Mouse (Mus musculus) forebrain, embryonic 14.5 days (tissue): ENCODE results near the gene Olfr1101. TPM values are rescaled to one million over a fixed set of nuclear protein-coding genes. Genes with fewer than 3 reads are reported as not detected.

ENCODE experiments used
- ATAC-seq: fragments of 200-750 bp; cut with Nextera tagmentation; 2 replicates; pipeline ENCODE4 v1.8.0; 2017; ENCODE audit warnings: mild to moderate bottlenecking, moderate library complexity
- DNase-seq: peaks from one replicate; pipeline ENCODE4 v3.0.0-alpha.2; 2015; ENCODE audit warnings: low spot score
- H3K27ac ChIP-seq: fragments of 300-500 bp; sonication (generic); 2 replicates; pipeline ENCODE4 v1.5.1; 2014; ENCODE audit warnings: low read depth, mild to moderate bottlenecking, control low read depth, low read length, moderate library complexity
- H3K27me3 ChIP-seq: fragments of 300-500 bp; sonication (generic); replicated peaks from 2 replicates; pipeline ENCODE4 v1.6.1; 2014; ENCODE audit warnings: low read length, control low read depth, mixed read lengths; ENCODE audit not compliant: control insufficient read depth, insufficient read depth
- H3K36me3 ChIP-seq: fragments of 300-500 bp; sonication (generic); 2 replicates; pipeline ENCODE4 v1.6.1; 2014; ENCODE audit warnings: low read length, control low read depth; ENCODE audit not compliant: control insufficient read depth, insufficient read depth
- H3K4me1 ChIP-seq: fragments of 300-500 bp; sonication (generic); 2 replicates; pipeline ENCODE4 v1.6.1; 2014; ENCODE audit warnings: antibody characterized with exemption, low read length, control low read depth; ENCODE audit not compliant: control insufficient read depth, insufficient read depth
- H3K4me2 ChIP-seq: fragments of 300-500 bp; sonication (generic); 2 replicates; pipeline ENCODE4 v1.6.1; 2014; ENCODE audit warnings: mild to moderate bottlenecking, control low read depth, low read length
- H3K4me3 ChIP-seq: fragments of 300-500 bp; sonication (generic); 2 replicates; pipeline ENCODE4 v1.5.1; 2014; ENCODE audit warnings: low read depth, low read length, control low read depth
- H3K9ac ChIP-seq: fragments of 300-500 bp; sonication (generic); 2 replicates; pipeline ENCODE4 v1.6.1; 2014; ENCODE audit warnings: mild to moderate bottlenecking, low read length, control low read depth, moderate library complexity
- H3K9me3 ChIP-seq: fragments of 300-500 bp; sonication (generic); replicated peaks from 2 replicates; pipeline ENCODE4 v1.6.1; 2016; ENCODE audit warnings: low read length, control low read depth, mixed read lengths; ENCODE audit not compliant: control insufficient read depth
- WGBS: fragments of 180-500 bp; shearing (Covaris S2); extraction: QIAGEN DNeasy Blood & Tissue Kit; methylation state at CpG from one replicate; pipeline ENCODE4 v1.1.7; 2014; 5-methylcytosine and 5-hydroxymethylcytosine counted together
- polyA plus RNA-seq: library from polyadenylated mRNA; unstranded; fragments of >200 nt; fragmentation: Nextera tagmentation; extraction: Ambion mirVana; gene quantifications from 2 replicates; pipeline ENCODE4 v1.2.1, GENCODE M21; 2014

Olfr1101 gene
- not detected in 2 replicates for polyA plus RNA-seq

DNA sequence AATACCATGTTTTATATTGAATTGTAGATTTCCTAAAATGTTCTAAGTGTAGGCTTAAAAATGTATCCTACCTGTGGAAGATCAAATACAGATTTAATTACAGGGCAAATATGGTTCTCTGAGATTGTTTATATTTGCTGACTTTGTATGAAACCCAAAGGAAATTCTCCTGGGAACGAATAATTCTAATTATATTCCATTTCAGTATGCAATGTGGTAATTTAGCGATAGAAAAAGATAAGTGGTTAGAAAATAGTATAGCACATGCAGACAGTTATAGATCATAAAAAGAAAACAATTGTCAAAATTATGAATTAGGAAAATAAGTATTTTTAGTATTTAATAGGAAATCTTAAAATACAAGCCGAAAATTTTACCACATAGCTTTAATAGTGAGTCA lies at the start of gene Olfr1101:
TSS of gene Olfr1101 (minus strand) at position 101 of the 400 bp plus-strand sequence.
- no peak for DNase-seq
- 82% methylated on average over 3 of the region's 3 CpGs for WGBS
- H3K27me3 ChIP-seq: no peaks in the 10 kb centered on the region
- no peak within 1 kb of the TSS for H3K4me3 ChIP-seq
- H3K4me2 ChIP-seq: no peak within 1 kb of the TSS
- no peak within 1 kb of the TSS for H3K27ac ChIP-seq
- H3K36me3 ChIP-seq: no peaks in the 10 kb centered on the region
- no peak for ATAC-seq
- H3K4me1 ChIP-seq: no peaks in the 10 kb centered on the region
- H3K9me3 ChIP-seq: no peaks in the 10 kb centered on the region
- H3K9ac ChIP-seq: no peak within 1 kb of the TSS

DNA sequence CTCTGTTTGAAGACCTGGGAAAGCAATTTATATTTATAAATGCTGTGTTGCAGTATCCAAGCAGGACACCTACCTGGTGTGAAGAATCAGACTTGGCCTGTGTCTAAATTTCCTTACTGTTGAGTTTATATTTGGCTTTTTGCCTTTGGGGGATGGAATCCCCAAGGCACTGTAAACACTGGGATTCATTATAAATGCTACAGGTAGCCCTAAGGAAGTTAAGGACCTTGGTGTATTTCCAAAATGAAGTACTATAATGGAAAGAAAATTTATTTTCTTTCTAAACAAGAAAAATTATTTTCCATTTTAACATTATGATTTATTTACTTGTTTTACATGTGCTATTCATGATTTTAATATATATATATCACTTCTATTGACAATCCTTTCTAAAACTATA lies 45.4 kb upstream of the Olfr1101 start, which contains the start of gene Olfr1105:
TSS of gene Olfr1105 (minus strand) at position 101 of the 400 bp plus-strand sequence.
- Histone ChIP-seq H3K27ac (no peak within 1 kb of the TSS), H3K9me3 (no peaks in the 10 kb centered on the region), H3K36me3 (no peaks in the 10 kb centered on the region), H3K27me3 (no peaks in the 10 kb centered on the region), H3K4me1 (no peaks in the 10 kb centered on the region), H3K9ac (no peak within 1 kb of the TSS), H3K4me2 (no peak within 1 kb of the TSS), H3K4me3 (no peak within 1 kb of the TSS)
- DNase-seq: no peak
- ATAC-seq: no peak

DNA sequence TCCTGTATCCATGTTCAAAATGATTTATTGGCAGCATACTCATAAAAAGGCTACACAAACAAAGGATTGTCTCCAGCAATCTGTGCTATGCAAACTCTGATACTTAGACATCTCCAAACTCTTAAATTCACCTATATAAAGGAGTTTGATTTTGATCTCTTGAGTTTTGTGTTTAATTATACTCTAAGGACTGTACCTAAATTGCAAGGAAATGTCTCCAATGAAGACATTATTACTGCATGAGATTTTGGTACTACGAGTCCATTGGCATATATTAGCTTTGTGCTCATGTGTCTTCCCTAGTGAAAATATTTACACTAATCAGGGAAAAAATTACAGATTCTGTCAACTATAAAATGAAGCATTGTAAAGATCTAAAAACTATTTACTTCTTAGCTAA lies 36.0 kb upstream of the Olfr1101 start, which contains the start of gene Olfr1104:
TSS of gene Olfr1104 (minus strand) at position 101 of the 400 bp plus-strand sequence.
- ATAC-seq: no peak
- no peaks in the 10 kb centered on the region for H3K36me3 ChIP-seq
- no peak for DNase-seq
- H3K9ac ChIP-seq: no peak within 1 kb of the TSS
- H3K9me3 ChIP-seq: no peaks in the 10 kb centered on the region
- H3K4me2 ChIP-seq: no peak within 1 kb of the TSS
- no peaks in the 10 kb centered on the region for H3K27me3 ChIP-seq
- no peak within 1 kb of the TSS for H3K27ac ChIP-seq
- no peak within 1 kb of the TSS for H3K4me3 ChIP-seq
- H3K4me1 ChIP-seq: no peaks in the 10 kb centered on the region
- 92% methylated on average over 1 of the region's 1 CpGs for WGBS

DNA sequence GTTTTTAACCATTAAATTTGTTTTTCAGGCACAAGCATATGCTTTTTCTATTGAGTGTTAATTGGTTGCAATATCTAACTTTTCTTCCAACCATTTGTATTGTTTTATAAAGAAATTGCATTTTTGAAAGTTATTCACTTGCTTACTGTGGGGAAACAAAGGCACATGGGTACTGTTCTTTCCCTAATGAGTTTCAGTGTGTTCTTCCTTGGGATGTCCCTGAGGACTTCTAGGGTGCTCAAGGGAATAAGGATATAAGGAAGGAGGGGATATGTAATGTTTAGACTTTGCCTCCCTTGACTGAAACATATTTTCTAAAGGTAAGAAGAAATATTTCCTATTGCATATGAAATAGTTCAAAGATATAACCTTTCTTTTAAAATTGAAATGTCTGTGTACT lies 7.1 kb upstream of the Olfr1101 start, which contains the start of gene Olfr1102:
TSS of gene Olfr1102 (plus strand) at position 301 of the 400 bp plus-strand sequence.
- DNase-seq: no peak
- no peak within 1 kb of the TSS for H3K4me2 ChIP-seq
- H3K4me1 ChIP-seq: no peaks in the 10 kb centered on the region
- H3K4me3 ChIP-seq: no peak within 1 kb of the TSS
- H3K9ac ChIP-seq: no peak within 1 kb of the TSS
- no peak within 1 kb of the TSS for H3K27ac ChIP-seq
- no peaks in the 10 kb centered on the region for H3K27me3 ChIP-seq
- no peaks in the 10 kb centered on the region for H3K9me3 ChIP-seq
- ATAC-seq: no peak
- no peaks in the 10 kb centered on the region for H3K36me3 ChIP-seq

DNA sequence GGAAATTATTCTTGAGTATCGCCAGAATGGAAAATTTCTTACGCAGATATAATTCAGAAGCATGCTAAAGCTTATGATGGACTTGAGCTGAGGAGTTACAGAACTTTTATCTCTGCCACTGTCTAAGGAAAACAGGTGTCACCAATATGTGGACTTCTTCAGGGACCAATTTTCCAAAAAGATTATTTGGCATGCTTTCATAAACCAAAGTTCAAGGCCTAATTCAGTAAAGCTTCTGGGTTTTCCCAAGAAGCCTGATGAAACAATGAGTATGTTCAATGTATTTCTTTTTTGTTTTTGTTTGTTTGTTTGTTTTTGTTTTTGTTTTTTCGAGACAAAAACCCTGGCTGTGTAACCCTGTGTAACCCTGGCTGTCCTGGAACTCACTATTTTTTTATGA lies 11.2 kb downstream of the Olfr1101 start, which contains the start of gene Olfr1100:
TSS of gene Olfr1100 (minus strand) at position 101 of the 400 bp plus-strand sequence.
- WGBS: 78% methylated on average over 3 of the region's 3 CpGs
- Histone ChIP-seq H3K4me2 (no peak within 1 kb of the TSS), H3K9ac (no peak within 1 kb of the TSS), H3K27ac (no peak within 1 kb of the TSS), H3K27me3 (no peaks in the 10 kb centered on the region), H3K4me3 (no peak within 1 kb of the TSS), H3K9me3 (no peaks in the 10 kb centered on the region), H3K4me1 (no peaks in the 10 kb centered on the region), H3K36me3 (no peaks in the 10 kb centered on the region)
- DNase-seq (no peak), ATAC-seq (no peak)

DNA sequence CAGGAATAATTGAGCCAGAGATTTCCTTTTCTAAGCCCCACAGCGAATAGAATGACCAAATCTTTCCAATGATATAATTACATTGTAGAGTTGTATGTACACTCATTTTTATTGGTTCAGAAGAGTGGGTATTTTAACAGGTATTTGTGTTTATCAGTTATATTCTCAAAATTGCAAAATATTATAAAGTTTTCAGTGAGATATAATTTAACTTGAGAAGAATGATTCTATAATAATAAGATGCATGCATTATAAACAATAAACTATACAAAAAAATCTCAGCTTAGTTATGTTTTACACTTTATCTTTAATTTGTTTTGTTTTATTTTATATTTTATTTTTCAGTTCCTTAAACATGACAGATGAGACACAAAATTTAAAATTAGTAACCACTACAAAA lies 30.4 kb downstream of the Olfr1101 start, which contains the start of gene Olfr1099:
TSS of gene Olfr1099 (minus strand) at position 101 of the 400 bp plus-strand sequence.
- no peaks in the 10 kb centered on the region for H3K27me3 ChIP-seq
- DNase-seq: no peak
- ATAC-seq: no peak
- H3K36me3 ChIP-seq: no peaks in the 10 kb centered on the region
- H3K4me3 ChIP-seq: no peak within 1 kb of the TSS
- no peak within 1 kb of the TSS for H3K4me2 ChIP-seq
- H3K9ac ChIP-seq: no peak within 1 kb of the TSS
- H3K9me3 ChIP-seq: no peaks in the 10 kb centered on the region
- no peak within 1 kb of the TSS for H3K27ac ChIP-seq
- WGBS: 73% methylated on average over 1 of the region's 1 CpGs
- H3K4me1 ChIP-seq: no peaks in the 10 kb centered on the region

Other genes with a start within 250 kb of the Olfr1101 start
- not detected in 2 replicates for gene Olfr1090, start 232.2 kb downstream of the Olfr1101 start, polyA plus RNA-seq
- gene Olfr1093, start 208.7 kb downstream of the Olfr1101 start, polyA plus RNA-seq: not detected in 2 replicates
- not detected in 2 replicates for gene Olfr141, start 181.2 kb downstream of the Olfr1101 start, polyA plus RNA-seq
- gene Olfr1094, start 166.6 kb downstream of the Olfr1101 start, polyA plus RNA-seq: not detected in 2 replicates
- not detected in 2 replicates for gene Olfr1095, start 139.5 kb downstream of the Olfr1101 start, polyA plus RNA-seq
- not detected in 2 replicates for gene Gm13723, start 116.4 kb downstream of the Olfr1101 start, polyA plus RNA-seq
- not detected in 2 replicates for gene Olfr1097, start 99.0 kb downstream of the Olfr1101 start, polyA plus RNA-seq
- gene Olfr1098, start 66.7 kb downstream of the Olfr1101 start, polyA plus RNA-seq: not detected in 2 replicates
- gene Olfr1099, start 30.5 kb downstream of the Olfr1101 start, polyA plus RNA-seq: not detected in 2 replicates
- not detected in 2 replicates for gene Olfr1100, start 11.3 kb downstream of the Olfr1101 start, polyA plus RNA-seq
- not detected in 2 replicates for gene Olfr1102, start 7.2 kb upstream of the Olfr1101 start, polyA plus RNA-seq
- not detected in 2 replicates for gene Olfr1104, start 35.9 kb upstream of the Olfr1101 start, polyA plus RNA-seq
- not detected in 2 replicates for gene Olfr1105, start 45.3 kb upstream of the Olfr1101 start, polyA plus RNA-seq
- gene Olfr1106, start 61.1 kb upstream of the Olfr1101 start, polyA plus RNA-seq: not detected in 2 replicates
- not detected in 2 replicates for gene Olfr1107, start 84.6 kb upstream of the Olfr1101 start, polyA plus RNA-seq
- gene Olfr1109, start 104.8 kb upstream of the Olfr1101 start, polyA plus RNA-seq: not detected in 2 replicates
- gene Olfr259, start 123.3 kb upstream of the Olfr1101 start, polyA plus RNA-seq: not detected in 2 replicates
- gene Olfr1110, start 149.1 kb upstream of the Olfr1101 start, polyA plus RNA-seq: not detected in 2 replicates
- gene Olfr1111, start 161.4 kb upstream of the Olfr1101 start, polyA plus RNA-seq: not detected in 2 replicates
- gene Olfr1112, start 196.6 kb upstream of the Olfr1101 start, polyA plus RNA-seq: not detected in 2 replicates
- not detected in 2 replicates for gene Olfr1113, start 217.7 kb upstream of the Olfr1101 start, polyA plus RNA-seq